Mouse (Mus musculus) G1E (cell line): ENCODE results near the gene Zdhhc13. TPM values are rescaled to one million over a fixed set of nuclear protein-coding genes. Genes with fewer than 3 reads are reported as not detected.

Experiments used
- ATAC-seq: 2 replicates; pipeline ENCODE4 v1.8.0; 2016; ENCODE audit warnings: mild to moderate bottlenecking; ENCODE audit not compliant: insufficient number of reproducible peaks, poor library complexity, low FRiP score, severe bottlenecking; ENCODE audit errors: extremely low read depth
- DNase-seq: peaks from one replicate; pipeline ENCODE4 v3.0.0; 2012; ENCODE audit warnings: low spot score
- H3K27me3 ChIP-seq: 2 replicates; pipeline ENCODE4 v1.6.1; 2012; ENCODE audit warnings: mild to moderate bottlenecking, low read length, inconsistent platforms; ENCODE audit not compliant: insufficient read depth
- H3K36me3 ChIP-seq: replicated peaks from 2 replicates; pipeline ENCODE3; 2012; ENCODE audit warnings: mild to moderate bottlenecking, inconsistent platforms
- H3K4me1 ChIP-seq: 2 replicates; pipeline ENCODE4 v1.6.1; 2012; ENCODE audit warnings: low read depth, low read length, inconsistent platforms, mixed read lengths; ENCODE audit not compliant: insufficient read depth
- H3K4me3 ChIP-seq: 2 replicates; pipeline ENCODE4 v1.5.1; 2012; ENCODE audit warnings: low read depth, mild to moderate bottlenecking, inconsistent platforms, low read length, moderate library complexity, mixed read lengths
- H3K9me3 ChIP-seq: replicated peaks from 2 replicates; pipeline ENCODE4 v1.6.1; 2012; ENCODE audit warnings: inconsistent platforms
- CTCF ChIP-seq: IDR thresholded peaks from 2 replicates; pipeline ENCODE4 v1.5.1; 2012; ENCODE audit warnings: low read depth, low read length, inconsistent platforms, mixed read lengths
- GATA1 ChIP-seq: IDR thresholded peaks from 2 replicates; pipeline ENCODE4 v1.6.1; 2012; ENCODE audit warnings: borderline replicate concordance, low read length, inconsistent platforms, mixed read lengths
- GATA2 ChIP-seq: IDR thresholded peaks from 2 replicates; pipeline ENCODE4 v1.6.1; 2012; ENCODE audit warnings: low read depth, low read length, inconsistent platforms, borderline replicate concordance
- POLR2AphosphoS5 ChIP-seq: IDR thresholded peaks from 2 replicates; pipeline ENCODE4 v1.6.1; 2012; ENCODE audit warnings: low read depth, low read length, inconsistent platforms; ENCODE audit not compliant: insufficient replicate concordance
- TAL1 ChIP-seq: conservative IDR thresholded peaks from 2 replicates; pipeline ENCODE4 v1.6.1; 2012; ENCODE audit warnings: low read depth, low read length, inconsistent platforms, mixed read lengths
- polyA plus RNA-seq: library from polyadenylated mRNA; stranded (reverse); fragments of >175 nt; gene quantifications from 2 replicates; pipeline ENCODE4 v1.2.3, GENCODE M21; 2012
- total RNA-seq, 2 experiments: library from RNA; stranded (forward) in 1 of 2; stranded (reverse) in 1 of 2; fragments of 200-1000 nt in 1 of 2; fragments of >200 nt in 1 of 2; fragmentation: Nextera tagmentation in 1 of 2; gene quantifications; 2 replicates each; pipeline ENCODE4 v1.2.3; 2014 to 2017

Gene Zdhhc13
- total and polyA plus RNA-seq, 3 experiments: 6.5 to 37.5 (median 31.0) TPM

GRCm38 (mm10) chr7:48825170-48825569 lies 36.4 kb downstream of the Zdhhc13 start:
- H3K4me3 ChIP-seq: no peak overlapping the region
- DNase-seq: no peak
- TF ChIP-seq GATA2: no peak
- TF ChIP-seq GATA1: no peak
- no peak for TF ChIP-seq CTCF
- TF ChIP-seq TAL1: no peak
- no peak for TF ChIP-seq POLR2AphosphoS5
- peaks cover 79% of the 10 kb centered on the region for H3K36me3 ChIP-seq
- H3K27me3 ChIP-seq: no peaks in the 10 kb centered on the region
- H3K4me1 ChIP-seq: no peaks in the 10 kb centered on the region
- H3K9me3 ChIP-seq: no peaks in the 10 kb centered on the region
- no peak for ATAC-seq

GRCm38 (mm10) chr7:48829177-48829910 lies 40.5 kb downstream of the Zdhhc13 start:
- no peak overlapping the region for H3K4me3 ChIP-seq
- ATAC-seq (no peak), DNase-seq (no peak)
- TF ChIP-seq POLR2AphosphoS5 (no peak), GATA1 (no peak), TAL1 (no peak), CTCF (no peak), GATA2 (no peak)
- peaks cover 37% of the 10 kb centered on the region for H3K36me3 ChIP-seq
- H3K27me3 ChIP-seq: 0 out of 2 replicates have a peak, but pooled peaks cover 5% of the 10 kb centered on the region
- H3K4me1 ChIP-seq: peaks cover 2% of the 10 kb centered on the region; the same call in 1 of the 2 replicates
- H3K9me3 ChIP-seq: no peaks in the 10 kb centered on the region

- DNase-seq (no peak), ATAC-seq (no peak)
- H3K4me1 ChIP-seq: peaks cover 2% of the 10 kb centered on the region; the same call in 1 of the 2 replicates
- peaks cover 27% of the 10 kb centered on the region for H3K36me3 ChIP-seq
- no peaks in the 10 kb centered on the region for H3K9me3 ChIP-seq
- H3K27me3 ChIP-seq: peaks cover 6% of the 10 kb centered on the region; the same call in 1 of the 2 replicates
- TF ChIP-seq TAL1: no peak
- TF ChIP-seq CTCF: no peak
- no peak for TF ChIP-seq GATA1
- TF ChIP-seq POLR2AphosphoS5: no peak
- no peak for TF ChIP-seq GATA2
- no peak overlapping the region for H3K4me3 ChIP-seq
These were observed 41.6 kb downstream of the Zdhhc13 start for GRCm38 (mm10) chr7:48830395-48830794.

- H3K9me3 ChIP-seq: no peaks in the 10 kb centered on the region
- no peak for ATAC-seq
- peaks cover 7% of the 10 kb centered on the region; the same call in 1 of the 2 replicates for H3K27me3 ChIP-seq
- peaks cover 6% of the 10 kb centered on the region for H3K36me3 ChIP-seq
- no peak overlapping the region for H3K4me3 ChIP-seq
- no peak for DNase-seq
- no peak for TF ChIP-seq POLR2AphosphoS5
- no peak for TF ChIP-seq GATA2
- no peak for TF ChIP-seq CTCF
- no peak for TF ChIP-seq TAL1
- TF ChIP-seq GATA1: no peak
- H3K4me1 ChIP-seq: peaks cover 2% of the 10 kb centered on the region; the same call in 1 of the 2 replicates
These were observed 43.9 kb downstream of the Zdhhc13 start for GRCm38 (mm10) chr7:48832735-48833134.

GRCm38 (mm10) chr7:48834371-48834970 lies 45.7 kb downstream of the Zdhhc13 start:
- Histone ChIP-seq H3K4me1 (peaks cover 2% of the 10 kb centered on the region; the same call in 1 of the 2 replicates), H3K4me3 (no peak overlapping the region), H3K36me3 (no peaks in the 10 kb centered on the region), H3K27me3 (peaks cover 10% of the 10 kb centered on the region; the same call in 1 of the 2 replicates), H3K9me3 (no peaks in the 10 kb centered on the region)
- ATAC-seq (no peak), DNase-seq (no peak)
- TF ChIP-seq CTCF (no peak), GATA2 (no peak), TAL1 (no peak), GATA1 (no peak), POLR2AphosphoS5 (no peak)
